In the genomic region with DNA sequence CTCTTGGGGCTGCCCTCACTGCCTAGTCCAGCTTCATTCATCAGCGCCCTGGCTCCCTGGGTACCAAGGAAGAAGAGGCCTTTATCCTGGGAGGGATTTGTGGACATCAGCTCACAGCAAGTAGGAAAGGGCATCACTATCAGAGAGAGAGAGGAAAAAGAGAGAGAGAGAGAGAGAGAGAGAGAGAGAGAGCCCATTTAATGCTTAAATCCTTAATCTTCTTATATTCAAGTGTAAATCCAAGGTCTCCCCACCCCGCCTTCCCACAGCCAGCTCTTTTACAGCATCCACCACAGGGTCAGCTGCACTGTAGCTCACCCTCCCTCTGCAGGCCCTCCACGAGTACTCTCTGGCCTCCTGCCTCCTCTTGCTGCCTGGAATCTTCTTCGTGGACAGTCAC, we compare ENCODE assay signal across 15 mouse cellular contexts.
DNase-seq lines count a peak whose midpoint lies in the region; ATAC-seq and TF ChIP-seq lines count a peak whose summit lies in the region.
"Had no signal": no experiment of that assay in that cellular context is flagged by ENCODE, and none has a peak within 500 bp of the region (broad histone marks: within the 10 kb centered on the region; RNA-seq: fewer than 3 reads in every experiment).

No protein-coding gene starts in this region.

- 73% methylated on average over 4 of the region's 4 CpGs for WGBS in heart, adult 2 months
- 58% methylated on average over 4 of the region's 4 CpGs for WGBS in kidney, postnatal 0 days
- whole genome bisulfite sequencing in midbrain, embryonic 14.5 days, result 27% methylated on average over 4 of the region's 4 CpGs
- 25% methylated on average over 4 of the region's 4 CpGs for WGBS in midbrain, embryonic 15.5 days
- 50% methylated on average over 4 of the region's 4 CpGs for WGBS in stomach, postnatal 0 days

- H3K4me2 ChIP-seq in kidney, postnatal 0 days (ENCODE audit: low read length), result no peak overlapping the region
- H3K4me2 ChIP-seq in midbrain, embryonic 14.5 days (ENCODE audit: low read length), result no peak overlapping the region
- H3K4me2 ChIP-seq in midbrain, embryonic 15.5 days, result no peak overlapping the region
- H3K4me2 ChIP-seq in stomach, postnatal 0 days (replicated peaks; ENCODE audit: low read depth), result no peak overlapping the region

- no peak for TF ChIP-seq POLR2A in heart, adult 2 months (IDR thresholded peaks at IDR 0.05; ENCODE audit: insufficient read depth, low read depth, low read length)

- ATAC-seq in kidney, postnatal 0 days (replicated peaks; ENCODE audit: low FRiP score, low read depth), result no peak
- no peak for ATAC-seq in midbrain, embryonic 14.5 days (ENCODE audit: low FRiP score, low TSS enrichment)
- no peak for ATAC-seq in midbrain, embryonic 15.5 days (replicated peaks)
- no peak for ATAC-seq in stomach, postnatal 0 days (ENCODE audit: low FRiP score, low TSS enrichment)
- ATAC-seq: forebrain, embryonic 14.5 days had no signal

- H3K9ac ChIP-seq in heart, adult 2 months (ENCODE audit: low read depth, low read length), result no peak overlapping the region
- no peak overlapping the region for H3K9ac ChIP-seq in kidney, postnatal 0 days (ENCODE audit: low read depth, low read length)
- H3K9ac ChIP-seq in midbrain, embryonic 14.5 days (replicated peaks; ENCODE audit: low read length), result no peak overlapping the region
- H3K9ac ChIP-seq in midbrain, embryonic 15.5 days, result no peak overlapping the region
- H3K9ac ChIP-seq in stomach, postnatal 0 days (ENCODE audit: low read length), result no peak overlapping the region

- H3K27ac ChIP-seq in heart, adult 2 months, result peak overlapping the region; percentile 69
- no peak overlapping the region for H3K27ac ChIP-seq in kidney, postnatal 0 days
- peak overlapping the region; percentile 32; the same call in 1 of the 2 replicates for H3K27ac ChIP-seq in midbrain, embryonic 14.5 days (replicated peaks; ENCODE audit: low read depth, low read length)
- H3K27ac ChIP-seq in midbrain, embryonic 15.5 days, result no peak overlapping the region
- no peak overlapping the region for H3K27ac ChIP-seq in stomach, postnatal 0 days (replicated peaks)
- H3K27ac ChIP-seq: embryonic facial prominence, embryonic 10.5 days; hindbrain, embryonic 10.5 days had no signal

- H3K4me3 ChIP-seq in heart, adult 2 months, result no peak overlapping the region
- no peak overlapping the region for H3K4me3 ChIP-seq in kidney, postnatal 0 days (replicated peaks; ENCODE audit: low read depth, low read length)
- H3K4me3 ChIP-seq in midbrain, embryonic 14.5 days (replicated peaks; ENCODE audit: low read depth, low read length), result no peak overlapping the region
- H3K4me3 ChIP-seq in midbrain, embryonic 15.5 days, result no peak overlapping the region
- no peak overlapping the region for H3K4me3 ChIP-seq in stomach, postnatal 0 days (ENCODE audit: low read depth, low read length)
- H3K4me3 ChIP-seq: embryonic facial prominence, embryonic 10.5 days; hindbrain, embryonic 10.5 days had no signal

- intact Hi-C loops in heart, adult 2 months (cut with DNase I), result no loop called here
- intact Hi-C loops in heart, postnatal 10 days (cut with DNase I), result loop anchor here (5.0 kb wide), 2 partner anchors 81 to 254 kb away; no protein-coding TSS in a partner anchor

- no peaks in the 10 kb centered on the region for H3K79me2 ChIP-seq in heart, adult 2 months (replicated peaks; ENCODE audit: control insufficient read depth, insufficient read depth, low read length)

- TF ChIP-seq CTCF in heart, adult 2 months (IDR thresholded peaks at IDR 0.05), result no peak
- TF ChIP-seq CTCF in kidney, postnatal 0 days (IDR thresholded peaks at IDR 0.05; ENCODE audit: low read depth), result no peak
- peak; percentile 31 for TF ChIP-seq CTCF in stomach, postnatal 0 days (IDR thresholded peaks at IDR 0.05; ENCODE audit: low read depth)

- peaks cover 34% of the 10 kb centered on the region for H3K4me1 ChIP-seq in heart, adult 2 months (ENCODE audit: control insufficient read depth, insufficient read depth, low read length)
- peaks cover 32% of the 10 kb centered on the region for H3K4me1 ChIP-seq in kidney, postnatal 0 days (replicated peaks; ENCODE audit: insufficient read depth, low read length)
- H3K4me1 ChIP-seq in midbrain, embryonic 14.5 days (ENCODE audit: control insufficient read depth, insufficient read depth, low read length), result peaks cover 9% of the 10 kb centered on the region
- peaks cover 12% of the 10 kb centered on the region; the same call in 1 of the 2 replicates for H3K4me1 ChIP-seq in midbrain, embryonic 15.5 days
- peaks cover 4% of the 10 kb centered on the region for H3K4me1 ChIP-seq in stomach, postnatal 0 days (replicated peaks; ENCODE audit: control insufficient read depth, insufficient read depth)

- no peak for DNase-seq in heart, adult 2 months
- no peak for DNase-seq in heart, postnatal 10 days
- peak; percentile 32 for DNase-seq in kidney, postnatal 0 days (ENCODE audit: low spot score)
- no peak for DNase-seq in kidney, postnatal 36 days
- DNase-seq in midbrain, embryonic 14.5 days, result peak; percentile 43
- no peak for DNase-seq in stomach, postnatal 0 days (ENCODE audit: low spot score)
- DNase-seq: adrenal gland, postnatal 25 days; B cell, adult 2 months; kidney, postnatal 25 days; layer of hippocampus, adult 9-11 months; thymus, adult 18-20 months had no signal

- no peaks in the 10 kb centered on the region for H3K36me3 ChIP-seq in heart, adult 2 months (ENCODE audit: control insufficient read depth, insufficient read depth, low read length)
- H3K36me3 ChIP-seq in kidney, postnatal 0 days (ENCODE audit: insufficient read depth, low read length), result no peaks in the 10 kb centered on the region
- no peaks in the 10 kb centered on the region for H3K36me3 ChIP-seq in midbrain, embryonic 14.5 days (ENCODE audit: control insufficient read depth, insufficient read depth, low read length)
- no peaks in the 10 kb centered on the region for H3K36me3 ChIP-seq in midbrain, embryonic 15.5 days (replicated peaks)
- no peaks in the 10 kb centered on the region for H3K36me3 ChIP-seq in stomach, postnatal 0 days (ENCODE audit: control insufficient read depth, insufficient read depth, low read length)
- H3K36me3 ChIP-seq: embryonic facial prominence, embryonic 10.5 days; hindbrain, embryonic 10.5 days had no signal

- no peaks in the 10 kb centered on the region for H3K9me3 ChIP-seq in kidney, postnatal 0 days (replicated peaks; ENCODE audit: low read length)
- no peaks in the 10 kb centered on the region for H3K9me3 ChIP-seq in midbrain, embryonic 14.5 days (ENCODE audit: control insufficient read depth, low read length)
- H3K9me3 ChIP-seq in midbrain, embryonic 15.5 days, result no peaks in the 10 kb centered on the region
- H3K9me3 ChIP-seq in stomach, postnatal 0 days (ENCODE audit: control insufficient read depth, low read length), result no peaks in the 10 kb centered on the region
- H3K9me3 ChIP-seq: embryonic facial prominence, embryonic 10.5 days; hindbrain, embryonic 10.5 days had no signal

- H3K27me3 ChIP-seq in heart, adult 2 months (ENCODE audit: control insufficient read depth, insufficient read depth, low read length), result no peaks in the 10 kb centered on the region
- no peaks in the 10 kb centered on the region for H3K27me3 ChIP-seq in kidney, postnatal 0 days (ENCODE audit: insufficient read depth, low read length)
- no peaks in the 10 kb centered on the region for H3K27me3 ChIP-seq in midbrain, embryonic 14.5 days (ENCODE audit: control insufficient read depth, insufficient read depth, low read length)
- no peaks in the 10 kb centered on the region for H3K27me3 ChIP-seq in midbrain, embryonic 15.5 days (replicated peaks)
- H3K27me3 ChIP-seq in stomach, postnatal 0 days (ENCODE audit: control insufficient read depth, insufficient read depth, low read length), result no peaks in the 10 kb centered on the region

- no peak for TF ChIP-seq EP300 in heart, adult 2 months (IDR thresholded peaks at IDR 0.05; ENCODE audit: insufficient read depth, low read depth, low read length)
- no peak for TF ChIP-seq EP300 in stomach, postnatal 0 days (optimal IDR thresholded peaks at IDR 0.05)

Comparison
In these comparisons a context has a peak if more than half of its experiments do, and no peak if none do; other contexts are left out.
1. DNase-seq: peak in kidney, postnatal 0 days (single experiment) and midbrain, embryonic 14.5 days (single experiment); none in heart, adult 2 months (0 of 2), heart, postnatal 10 days (0 of 2), kidney, postnatal 36 days (0 of 2) and stomach, postnatal 0 days (single experiment).
2. H3K27ac ChIP-seq: peak in heart, adult 2 months (single experiment) and midbrain, embryonic 14.5 days (single experiment); none in kidney, postnatal 0 days (single experiment), midbrain, embryonic 15.5 days (single experiment) and stomach, postnatal 0 days (single experiment).